Mouse (Mus musculus): Measurements from ENCODE around the gene Hspa2.
"Not testable (repeated sequence)": the region's sequence is repeated elsewhere in the genome, so short reads cannot be mapped to it uniquely, and the experiment has no call there.

Hspa2 gene

GRCm38 (mm10) chr12:76431431-76431830 lies 27.5 kb downstream of the Hspa2 start:
- no peak for DNase-seq (ENCODE audit: low spot score in 2 of 2)

GRCm38 (mm10) chr12:76434111-76434510 lies 30.1 kb downstream of the Hspa2 start:
- no peak for DNase-seq (ENCODE audit: low spot score in 2 of 2)

- no peak for DNase-seq (ENCODE audit: low spot score in 2 of 2)
Measured at GRCm38 (mm10) chr12:76435084-76435483, 31.1 kb downstream of the Hspa2 start.

GRCm38 (mm10) chr12:76435549-76435948 lies 31.6 kb downstream of the Hspa2 start:
- no peak for DNase-seq (ENCODE audit: low spot score in 2 of 2)

- not testable (repeated sequence) for DNase-seq (ENCODE audit: low spot score in 2 of 2)
Measured at GRCm38 (mm10) chr12:76443488-76443887, 39.5 kb downstream of the Hspa2 start.

GRCm38 (mm10) chr12:76444359-76444772 lies 40.4 kb downstream of the Hspa2 start:
- no peak for DNase-seq (ENCODE audit: low spot score in 2 of 2)

- DNase-seq (ENCODE audit: low spot score in 2 of 2) = no peak
Measured at GRCm38 (mm10) chr12:76444862-76445261, 40.9 kb downstream of the Hspa2 start.

GRCm38 (mm10) chr12:76446201-76446600 lies 42.2 kb downstream of the Hspa2 start:
- no peak for DNase-seq (ENCODE audit: low spot score in 2 of 2)

GRCm38 (mm10) chr12:76448127-76448526 lies 44.2 kb downstream of the Hspa2 start:
- no peak for DNase-seq (ENCODE audit: low spot score in 2 of 2)

- DNase-seq (ENCODE audit: low spot score in 2 of 2) = no peak
Measured at GRCm38 (mm10) chr12:76452203-76452602, 48.2 kb downstream of the Hspa2 start.

All from spleen, postnatal 4 days (tissue).